Mouse (Mus musculus): Measurements from ENCODE around the gene Mdm4.
"Not testable (repeated sequence)": the region's sequence is repeated elsewhere in the genome, so short reads cannot be mapped to it uniquely, and the experiment has no call there.

The Mdm4 gene

GRCm38 (mm10) chr1:133053034-133053433 lies 22.7 kb upstream of the Mdm4 start:
- DNase-seq (ENCODE audit: low read depth), result no peak

- no peak for DNase-seq (ENCODE audit: low read depth)
These were observed 21.5 kb upstream of the Mdm4 start for GRCm38 (mm10) chr1:133051829-133052228.

DNA sequence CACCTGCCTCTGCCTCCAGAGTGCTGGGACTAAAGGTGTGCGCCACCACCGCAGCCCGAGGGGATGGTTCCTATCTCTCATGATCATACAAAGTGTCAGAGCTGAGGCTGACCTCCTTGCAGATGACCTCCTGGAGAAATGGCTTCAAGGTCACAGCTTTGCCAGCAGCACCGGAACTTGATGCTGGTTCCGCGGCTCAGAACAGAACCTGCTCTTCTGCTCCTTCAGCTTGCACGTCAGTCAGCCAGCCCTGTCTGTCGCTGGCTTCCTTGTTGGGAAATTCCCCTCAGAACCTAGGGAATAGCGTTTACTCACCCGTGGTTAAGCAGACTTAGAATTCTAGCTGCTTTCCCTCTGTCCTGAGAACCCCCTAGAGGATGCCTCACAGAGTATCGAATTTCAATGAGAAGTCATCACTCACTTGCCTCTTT lies 19.7 kb upstream of the Mdm4 start:
- DNase-seq (ENCODE audit: low read depth), result no peak

DNA sequence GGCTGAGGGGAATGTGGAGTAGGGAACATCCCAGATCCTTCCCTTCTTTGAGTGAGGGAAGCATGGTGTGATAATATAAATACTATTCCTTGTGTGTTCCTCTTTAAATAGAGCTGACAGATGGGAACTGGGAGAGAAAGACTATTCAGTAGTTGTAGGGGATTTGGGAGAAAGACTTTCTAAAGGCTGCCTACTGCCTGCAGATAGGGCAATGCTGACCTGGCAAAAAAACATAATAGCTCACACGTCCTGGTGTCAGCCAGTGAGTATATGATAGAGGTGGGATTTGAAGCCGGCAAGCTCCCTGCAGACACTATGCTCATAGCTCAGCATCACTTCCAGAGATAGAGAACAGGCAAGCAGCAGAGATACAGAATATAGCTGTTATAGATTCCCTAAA lies 18.3 kb upstream of the Mdm4 start:
- DNase-seq (ENCODE audit: low read depth), result no peak

DNA sequence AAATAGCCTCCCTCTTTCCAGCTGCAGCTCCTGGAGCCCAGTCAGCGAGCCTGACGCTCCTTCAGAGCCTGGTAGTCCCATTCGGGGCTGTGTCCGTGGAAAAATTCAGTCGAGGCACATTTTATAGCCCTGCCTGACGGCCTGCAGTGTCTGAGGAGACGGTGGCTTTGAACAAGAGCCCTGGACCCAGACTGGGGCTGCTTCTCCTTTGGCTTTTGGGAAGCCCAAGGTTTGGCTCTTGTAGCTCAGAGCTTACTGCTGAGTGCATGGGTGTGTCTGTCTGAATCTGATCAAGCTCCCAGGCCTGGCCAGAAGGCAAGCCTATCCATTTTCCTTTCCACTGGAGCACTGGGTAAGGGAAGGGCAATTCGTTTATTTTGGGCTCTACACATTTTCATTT lies 17.2 kb upstream of the Mdm4 start:
- DNase-seq (ENCODE audit: low read depth), result no peak

DNA sequence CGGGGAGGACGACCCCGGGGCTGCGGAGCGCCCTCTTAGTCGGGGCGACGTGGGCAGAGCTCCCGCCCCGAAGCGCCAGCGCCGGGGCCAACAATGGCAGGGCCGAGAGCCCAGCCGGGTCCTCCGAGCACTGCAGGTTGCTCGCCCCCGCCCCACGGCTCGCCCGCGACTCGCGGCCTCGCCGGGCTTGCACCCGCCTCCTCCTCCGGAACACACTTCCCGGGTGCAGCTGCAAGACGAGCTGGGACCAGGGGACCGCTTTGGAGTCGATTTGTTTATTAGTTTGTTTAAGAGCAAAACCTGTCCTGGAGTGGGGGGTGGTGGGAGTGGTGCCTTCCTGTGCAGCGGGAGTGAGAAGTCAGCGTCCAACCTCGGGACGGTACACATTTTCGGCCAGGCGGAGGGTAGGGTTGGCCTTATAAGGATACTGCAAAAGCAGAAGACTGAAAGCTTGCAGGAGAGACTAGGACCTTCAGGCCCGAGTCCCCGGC lies 16.1 kb upstream of the Mdm4 start:
- DNase-seq (ENCODE audit: low read depth), result peak; percentile 56

GRCm38 (mm10) chr1:133045861-133046440 lies 15.6 kb upstream of the Mdm4 start:
- DNase-seq (ENCODE audit: low read depth), result peak; percentile 71

DNA sequence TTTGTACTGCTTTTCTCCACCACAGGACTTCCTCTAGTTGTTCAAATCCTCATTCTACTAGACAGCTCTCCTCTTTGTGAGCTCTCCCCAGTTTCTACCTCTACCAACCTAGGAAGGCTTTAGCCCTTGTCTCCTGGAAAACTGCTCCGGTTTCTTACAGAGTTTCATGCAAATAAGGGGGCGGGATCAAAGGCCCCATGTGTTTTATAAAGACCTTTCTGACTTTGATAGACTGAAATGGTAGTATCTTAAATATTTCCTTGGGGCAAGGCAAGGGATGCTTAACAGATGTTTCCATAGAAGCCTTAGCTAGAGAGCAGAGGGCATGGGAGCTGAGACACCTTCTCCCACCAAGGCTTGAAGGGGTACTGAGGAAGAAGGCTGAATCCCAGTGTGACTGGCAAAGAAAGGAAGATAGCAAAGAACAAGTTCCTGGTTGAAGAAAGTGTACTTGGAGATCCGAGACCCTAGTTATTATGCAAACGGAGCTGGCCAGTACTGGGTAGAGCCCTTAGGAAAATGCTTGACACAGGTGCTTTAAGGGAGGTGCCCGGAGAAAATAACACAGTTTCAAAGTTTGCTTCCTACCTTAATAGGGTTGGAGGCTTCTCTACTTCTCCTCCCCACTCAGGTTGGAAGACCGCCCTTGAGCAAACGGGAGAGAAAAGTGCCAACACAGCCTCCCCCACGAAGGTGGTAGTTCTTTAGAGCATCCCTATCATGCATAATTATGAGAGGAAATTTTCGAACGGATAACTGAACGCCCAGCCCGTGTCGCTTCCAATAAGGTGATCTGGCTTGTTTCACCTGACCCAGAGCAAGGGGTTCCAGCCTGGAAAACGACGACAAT lies 14.9 kb upstream of the Mdm4 start, which contains the start of gene Pik3c2b:
Gene Pik3c2b, plus strand, starts transcription at position 657 of the 850 bp plus-strand sequence.
- DNase-seq (ENCODE audit: low read depth), result peak; percentile 32

DNA sequence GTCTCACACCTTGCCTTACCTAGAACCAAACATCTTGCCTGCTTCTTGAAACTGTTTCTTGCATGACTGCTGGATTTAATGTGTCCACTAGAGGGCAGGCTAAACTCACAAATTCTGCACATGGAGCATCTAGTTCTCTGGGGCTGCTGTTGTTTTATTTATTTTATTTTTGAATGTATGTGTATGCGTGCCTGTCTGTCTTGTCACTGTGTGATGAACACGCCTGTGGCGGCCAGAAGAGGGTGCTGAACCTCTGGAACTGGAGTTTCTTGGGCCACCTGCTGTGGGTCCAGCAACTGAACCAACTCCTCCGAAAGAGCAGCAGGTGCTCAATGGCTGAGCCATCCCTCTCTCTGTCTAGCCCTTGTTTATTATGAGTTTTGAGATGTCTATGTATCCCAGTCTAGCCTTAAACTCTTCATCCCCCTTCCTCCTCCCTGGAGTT lies 9.2 kb upstream of the Mdm4 start:
- peak; percentile 92 for DNase-seq (ENCODE audit: low read depth)

DNA sequence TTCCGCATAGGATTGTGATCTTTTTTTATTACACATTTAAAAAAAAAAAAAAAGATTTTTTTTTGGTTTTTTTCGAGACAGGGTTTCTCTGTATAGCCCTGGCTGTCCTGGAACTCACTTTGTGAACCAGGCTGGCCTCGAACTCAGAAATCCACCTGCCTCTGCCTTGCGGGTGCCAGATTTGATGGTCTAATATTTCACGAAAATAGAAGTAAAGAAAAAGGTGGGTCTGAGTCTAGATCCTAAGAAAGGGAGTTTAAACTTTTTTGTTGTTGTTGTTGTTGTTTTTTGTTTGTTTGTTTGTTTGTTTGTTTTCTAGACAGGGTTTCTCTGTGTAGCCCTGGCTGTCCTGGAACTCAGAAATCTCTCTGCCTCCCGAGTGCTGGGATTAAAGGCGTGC lies 4.3 kb upstream of the Mdm4 start:
- not testable (repeated sequence) for DNase-seq (ENCODE audit: low read depth)

DNA sequence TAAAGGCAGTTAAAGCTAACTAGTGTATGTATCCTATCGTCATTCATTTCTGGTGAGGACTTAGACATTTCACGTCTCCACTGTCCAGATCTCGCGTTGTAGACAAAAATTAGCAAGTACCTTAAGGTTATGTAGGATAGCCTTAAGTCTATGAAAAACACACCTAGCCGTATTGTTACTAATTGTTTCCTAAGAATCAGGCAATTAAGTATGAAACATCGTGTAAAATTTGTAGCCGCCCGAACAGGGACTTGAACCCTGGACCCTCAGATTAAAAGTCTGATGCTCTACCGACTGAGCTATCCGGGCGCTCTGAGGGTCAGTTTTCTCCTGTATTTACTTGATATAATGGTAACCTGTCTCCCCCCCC lies 3.7 kb upstream of the Mdm4 start:
- no peak for DNase-seq (ENCODE audit: low read depth)

GRCm38 (mm10) chr1:133033316-133034090 lies 3.1 kb upstream of the Mdm4 start:
- peak; percentile 85 for DNase-seq (ENCODE audit: low read depth)

GRCm38 (mm10) chr1:133032981-133033315 lies 2.6 kb upstream of the Mdm4 start:
- no peak for DNase-seq (ENCODE audit: low read depth)

GRCm38 (mm10) chr1:133029744-133030143 lies 617 bp downstream of the Mdm4 start:
- DNase-seq (ENCODE audit: low read depth), result peak; percentile 78

- DNase-seq (ENCODE audit: low read depth), result no peak
These were observed 2.4 kb downstream of the Mdm4 start for GRCm38 (mm10) chr1:133027980-133028379.

DNA sequence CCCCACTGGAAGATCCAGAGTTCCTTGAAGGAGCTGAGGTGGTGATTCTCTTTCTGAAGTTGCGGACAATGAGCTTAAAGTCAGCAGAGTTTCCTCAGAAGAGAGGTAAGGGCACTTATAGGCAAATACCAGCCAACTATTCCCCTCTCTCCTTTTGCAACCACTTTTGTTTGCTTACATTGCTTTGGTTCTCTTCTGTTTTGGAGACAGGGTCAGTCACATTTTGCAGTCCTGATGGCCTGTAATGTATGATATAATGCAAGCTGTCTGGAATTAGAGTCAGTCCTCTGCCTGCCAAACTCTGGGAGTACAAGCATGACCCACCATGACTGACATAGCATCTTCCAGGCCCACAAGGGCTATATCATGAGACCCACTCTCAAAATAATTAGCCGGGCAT lies 3.2 kb downstream of the Mdm4 start:
- no peak for DNase-seq (ENCODE audit: low read depth)

GRCm38 (mm10) chr1:133025796-133026190 lies 4.6 kb downstream of the Mdm4 start:
- not testable (repeated sequence) for DNase-seq (ENCODE audit: low read depth)

DNA sequence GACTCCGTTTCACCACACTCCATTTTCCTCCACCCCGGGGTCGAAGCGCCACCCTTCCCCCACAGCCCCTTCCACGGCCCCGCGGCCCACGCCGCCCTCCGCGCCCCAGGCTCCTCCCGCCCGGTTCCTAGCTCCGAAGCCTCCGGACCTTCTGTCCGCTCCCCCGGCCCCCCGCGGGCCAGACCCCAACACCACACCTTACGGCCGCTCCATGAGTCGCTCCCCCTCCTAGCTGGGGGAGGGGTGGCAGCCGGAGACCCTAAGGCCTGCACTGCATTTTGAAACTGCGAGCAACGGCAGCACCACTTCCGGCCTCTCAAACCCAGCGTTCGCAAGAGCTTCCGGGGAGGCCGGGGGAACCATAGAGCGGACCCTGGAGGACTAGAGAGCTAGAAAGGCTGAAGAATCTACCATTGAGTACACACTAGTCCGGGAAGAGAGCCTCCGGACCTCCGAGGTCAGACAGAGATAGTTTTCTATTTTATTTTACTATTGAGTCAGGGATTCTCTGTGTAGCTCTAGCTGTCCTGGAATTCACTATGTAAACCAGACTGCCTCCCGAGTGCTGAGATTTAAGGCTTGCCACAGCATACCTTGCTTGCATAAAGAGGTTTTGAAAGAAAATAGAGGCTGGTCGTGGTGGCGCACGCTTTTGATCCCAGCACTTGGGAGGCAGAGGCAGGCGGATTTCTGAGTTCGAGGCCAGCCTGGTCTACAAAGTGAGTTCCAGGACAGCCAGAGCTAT lies 5.1 kb downstream of the Mdm4 start:
- peak; percentile 94 for DNase-seq (ENCODE audit: low read depth)

GRCm38 (mm10) chr1:133024426-133024825 lies 5.9 kb downstream of the Mdm4 start:
- DNase-seq (ENCODE audit: low read depth), result peak; percentile 25

- not testable (repeated sequence) for DNase-seq (ENCODE audit: low read depth)
These were observed 6.6 kb downstream of the Mdm4 start for GRCm38 (mm10) chr1:133023723-133024122.

GRCm38 (mm10) chr1:133021971-133022370 lies 8.4 kb downstream of the Mdm4 start:
- DNase-seq (ENCODE audit: low read depth), result not testable (repeated sequence)

DNA sequence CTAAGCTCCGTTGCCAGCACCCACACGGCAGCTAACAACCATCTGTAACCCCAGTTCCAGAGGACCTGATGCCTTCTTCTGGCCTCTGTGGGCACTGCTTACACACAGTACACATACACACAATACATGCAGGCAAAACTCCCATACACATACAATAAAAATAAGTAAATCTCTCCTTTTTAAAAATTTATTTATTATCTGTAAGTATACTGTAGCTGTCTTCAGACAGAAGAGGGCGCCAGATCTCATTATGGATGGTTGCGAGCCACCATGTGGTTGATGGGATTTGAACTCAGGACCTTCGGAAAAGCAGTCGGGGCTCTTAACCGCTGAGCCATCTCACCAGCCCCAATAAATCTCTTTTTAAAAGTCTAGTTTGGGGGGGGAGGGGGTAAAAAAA lies 9.0 kb downstream of the Mdm4 start:
- DNase-seq (ENCODE audit: low read depth), result no peak
